Mouse (Mus musculus) testis, adult 2 months (tissue): Measurements from ENCODE around the gene Per1. TPM values are rescaled to one million over a fixed set of nuclear protein-coding genes. Genes with fewer than 3 reads are reported as not detected.

Experiments used
- H3K27ac ChIP-seq: fragments of 200-500 bp; 2 replicates; pipeline ENCODE4 v1.5.1; 2012; ENCODE audit warnings: low read depth, low read length; ENCODE audit not compliant: control insufficient read depth, insufficient read depth
- H3K27me3 ChIP-seq: fragments of 200-500 bp; 2 replicates; pipeline ENCODE4 v1.6.1; 2012; ENCODE audit warnings: mild to moderate bottlenecking, low read length, moderate library complexity; ENCODE audit not compliant: control insufficient read depth, insufficient read depth
- H3K36me3 ChIP-seq: fragments of 200-500 bp; 2 replicates; pipeline ENCODE4 v1.6.1; 2012; ENCODE audit warnings: mild to moderate bottlenecking, low read length; ENCODE audit not compliant: control insufficient read depth, insufficient read depth
- H3K4me1 ChIP-seq: fragments of 200-500 bp; 2 replicates; pipeline ENCODE4 v1.6.1; 2012; ENCODE audit warnings: low read length; ENCODE audit not compliant: control insufficient read depth, insufficient read depth
- H3K4me3 ChIP-seq: fragments of 200-500 bp; 2 replicates; pipeline ENCODE4 v1.5.1; 2012; ENCODE audit warnings: low read depth, mild to moderate bottlenecking, low read length, moderate library complexity, mixed read lengths; ENCODE audit not compliant: control insufficient read depth
- CTCF ChIP-seq: fragments of 200-500 bp; IDR thresholded peaks from 2 replicates; pipeline ENCODE4 v1.5.1; 2012; ENCODE audit warnings: low read depth, mild to moderate bottlenecking, inconsistent platforms, low read length, moderate library complexity; ENCODE audit not compliant: control insufficient read depth, insufficient read depth, insufficient replicate concordance
- POLR2A ChIP-seq: fragments of 200-500 bp; IDR thresholded peaks from 2 replicates; pipeline ENCODE4 v1.6.1; 2012; ENCODE audit warnings: low read depth, mild to moderate bottlenecking, inconsistent platforms, low read length, moderate library complexity; ENCODE audit not compliant: control insufficient read depth
- polyA plus RNA-seq: library from polyadenylated mRNA; depleted of rRNA; stranded (reverse); fragments of >200 nt; gene quantifications from 2 replicates; pipeline ENCODE4 v1.2.3, GENCODE M21; 2012

Gene Per1
- polyA plus RNA-seq, 1 experiment, result 103 TPM

GRCm38 (mm10) chr11:69072234-69072633 lies 22.8 kb upstream of the Per1 start:
- TF ChIP-seq POLR2A (no peak), CTCF (no peak)
- Histone ChIP-seq H3K4me3 (peak overlapping the region; percentile 64), H3K36me3 (peaks cover 3% of the 10 kb centered on the region), H3K27me3 (no peaks in the 10 kb centered on the region), H3K4me1 (peaks cover 10% of the 10 kb centered on the region), H3K27ac (no peak overlapping the region)

- peaks cover 3% of the 10 kb centered on the region for H3K36me3 ChIP-seq
- peak overlapping the region; percentile 50; the same call in 1 of the 2 replicates for H3K4me3 ChIP-seq
- H3K27ac ChIP-seq, result no peak overlapping the region
- TF ChIP-seq POLR2A, result no peak
- TF ChIP-seq CTCF, result no peak
- H3K4me1 ChIP-seq, result peaks cover 10% of the 10 kb centered on the region
- H3K27me3 ChIP-seq, result no peaks in the 10 kb centered on the region
Observed at GRCm38 (mm10) chr11:69072666-69073064, 22.4 kb upstream of the Per1 start.

- peaks cover 10% of the 10 kb centered on the region for H3K4me1 ChIP-seq
Observed at GRCm38 (mm10) chr11:69073065-69073888, 21.7 kb upstream of the Per1 start.

GRCm38 (mm10) chr11:69073951-69074775 lies 20.9 kb upstream of the Per1 start:
- Histone ChIP-seq H3K36me3 (peaks cover 3% of the 10 kb centered on the region), H3K27me3 (no peaks in the 10 kb centered on the region), H3K4me1 (peaks cover 10% of the 10 kb centered on the region), H3K27ac (no peak overlapping the region), H3K4me3 (no peak overlapping the region)
- no peak for TF ChIP-seq POLR2A

More at GRCm38 (mm10) chr11:69073065-69073888, 21.7 kb upstream of the Per1 start:
- H3K27ac ChIP-seq, result peak overlapping the region; percentile 64
- peaks cover 3% of the 10 kb centered on the region for H3K36me3 ChIP-seq
- no peak overlapping the region; the same call in 1 of the 2 replicates for H3K4me3 ChIP-seq
- no peaks in the 10 kb centered on the region for H3K27me3 ChIP-seq
- TF ChIP-seq CTCF (no peak), POLR2A (no peak)

GRCm38 (mm10) chr11:69074776-69075069 lies 20.3 kb upstream of the Per1 start:
- Histone ChIP-seq H3K27ac (no peak overlapping the region), H3K36me3 (peaks cover 3% of the 10 kb centered on the region), H3K27me3 (no peaks in the 10 kb centered on the region), H3K4me1 (peaks cover 10% of the 10 kb centered on the region), H3K4me3 (no peak overlapping the region)
- no peak for TF ChIP-seq POLR2A
- no peak for TF ChIP-seq CTCF

GRCm38 (mm10) chr11:69075764-69076479 lies 19.1 kb upstream of the Per1 start:
- Histone ChIP-seq H3K36me3 (no peaks in the 10 kb centered on the region), H3K4me1 (peaks cover 8% of the 10 kb centered on the region), H3K27me3 (no peaks in the 10 kb centered on the region), H3K27ac (no peak overlapping the region), H3K4me3 (no peak overlapping the region)
- TF ChIP-seq CTCF, result no peak
- TF ChIP-seq POLR2A, result no peak

DNA sequence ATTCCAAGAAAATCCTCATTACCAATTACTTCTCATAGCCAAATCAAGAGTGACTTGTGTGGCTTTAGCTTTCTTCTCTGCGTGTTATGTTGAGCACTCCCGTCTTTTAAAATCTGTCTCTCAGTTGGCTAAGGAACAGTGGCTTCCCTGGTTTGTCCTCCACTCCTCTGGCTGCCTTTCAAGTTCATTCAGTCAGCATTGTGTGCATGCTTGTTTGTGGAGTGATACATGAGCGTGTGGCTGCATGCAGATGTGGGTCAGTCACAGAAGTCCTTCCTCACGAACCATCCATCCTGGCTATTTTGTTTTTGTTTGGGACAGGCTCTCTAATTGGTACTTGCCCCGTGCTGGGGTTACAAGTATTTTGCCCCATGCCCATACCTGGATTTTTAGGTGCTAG lies 18.4 kb upstream of the Per1 start:
- H3K27ac ChIP-seq, result no peak overlapping the region
- H3K4me1 ChIP-seq, result peaks cover 5% of the 10 kb centered on the region
- no peaks in the 10 kb centered on the region for H3K27me3 ChIP-seq
- H3K36me3 ChIP-seq, result no peaks in the 10 kb centered on the region
- TF ChIP-seq POLR2A, result no peak
- TF ChIP-seq CTCF, result no peak
- no peak overlapping the region for H3K4me3 ChIP-seq
